Mouse (Mus musculus) adrenal gland, postnatal 25 days (tissue): Measurements from ENCODE around the gene Pip5k1c. TPM values are rescaled to one million over a fixed set of nuclear protein-coding genes. Genes with fewer than 3 reads are reported as not detected.

Experiments
- DNase-seq: peaks from one replicate; pipeline ENCODE4 v3.0.0; 2021; ENCODE audit warnings: mixed read lengths
- long read RNA-seq: library from polyadenylated mRNA; stranded (forward); transcript quantifications from one replicate; pipeline ENCODE4 v2.0.0, GENCODE M21; 2021
- total RNA-seq: library from RNA; stranded (reverse); gene quantifications from 2 replicates; pipeline ENCODE4 v1.2.3, GENCODE M21; 2021

Gene Pip5k1c
- 44.6 and 51.8 TPM in 2 replicates for total RNA-seq
- long read RNA-seq, full-length matches to known transcripts: 6 of 38 reads
- long read RNA-seq, partial matches to known transcripts: 22 of 38 reads
- long read RNA-seq, other reads (novel, unspliced or antisense): 10 of 38 reads

DNA sequence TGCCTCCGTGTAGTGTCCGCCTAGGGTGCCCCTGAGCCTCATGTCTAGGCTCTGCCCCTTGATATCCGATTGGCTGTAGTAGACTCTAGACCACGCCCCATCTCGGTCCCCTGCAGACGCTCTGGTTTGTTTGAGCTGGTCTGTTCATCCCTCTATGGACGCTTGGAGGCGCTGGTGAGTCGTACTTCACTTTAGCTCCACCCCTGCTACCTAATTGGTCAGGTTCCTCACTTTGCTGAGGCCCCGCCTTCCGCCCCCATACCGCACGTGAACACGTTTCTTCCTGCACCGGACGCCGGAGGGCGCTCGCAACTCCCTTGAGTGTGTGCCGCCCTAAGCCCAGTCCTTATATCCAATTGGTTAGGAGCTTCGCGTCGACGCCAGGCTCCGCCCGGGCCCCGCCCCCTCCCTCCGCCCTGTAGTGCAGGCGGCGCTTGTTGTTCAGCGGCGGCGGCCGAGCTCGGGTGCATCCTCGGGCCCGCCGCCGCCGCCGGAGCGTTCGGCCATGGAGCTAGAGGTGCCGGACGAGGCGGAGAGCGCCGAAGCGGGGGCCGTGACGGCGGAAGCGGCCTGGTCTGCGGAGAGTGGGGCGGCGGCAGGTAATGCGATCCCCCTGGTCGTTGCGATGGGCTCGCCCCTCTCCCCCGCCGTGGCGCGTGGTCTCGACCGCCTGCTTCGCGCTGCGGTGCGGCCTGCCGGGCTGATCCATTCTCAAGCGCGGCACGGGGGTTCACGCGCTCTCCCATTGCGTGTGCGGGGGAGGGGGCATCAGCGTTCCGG is at the start of gene Pip5k1c:
Gene Pip5k1c (plus strand): TSS at position 410 of the 780 bp plus-strand sequence.
- peak; percentile 97 for DNase-seq

DNA sequence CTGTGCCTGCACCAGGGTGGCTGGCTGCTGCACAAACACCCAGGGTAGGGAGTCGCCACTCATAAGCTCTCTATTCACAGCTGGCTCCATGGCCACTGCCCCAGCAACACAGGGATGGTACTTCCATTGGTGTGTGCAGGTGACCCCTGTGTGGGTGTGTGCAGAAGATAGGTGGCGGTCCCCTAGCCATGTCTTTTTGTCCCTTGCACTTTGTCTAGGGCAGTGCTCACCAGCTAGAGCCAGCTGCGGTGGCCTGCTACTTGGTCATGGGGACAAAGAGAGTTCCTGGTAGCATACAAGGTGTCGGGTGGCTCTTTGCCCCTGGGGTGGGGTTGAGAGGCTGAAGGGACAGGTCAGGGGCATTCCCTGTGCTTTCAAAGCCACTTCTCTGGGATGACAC is 48.6 kb upstream of the Pip5k1c start:
- DNase-seq: no peak

DNA sequence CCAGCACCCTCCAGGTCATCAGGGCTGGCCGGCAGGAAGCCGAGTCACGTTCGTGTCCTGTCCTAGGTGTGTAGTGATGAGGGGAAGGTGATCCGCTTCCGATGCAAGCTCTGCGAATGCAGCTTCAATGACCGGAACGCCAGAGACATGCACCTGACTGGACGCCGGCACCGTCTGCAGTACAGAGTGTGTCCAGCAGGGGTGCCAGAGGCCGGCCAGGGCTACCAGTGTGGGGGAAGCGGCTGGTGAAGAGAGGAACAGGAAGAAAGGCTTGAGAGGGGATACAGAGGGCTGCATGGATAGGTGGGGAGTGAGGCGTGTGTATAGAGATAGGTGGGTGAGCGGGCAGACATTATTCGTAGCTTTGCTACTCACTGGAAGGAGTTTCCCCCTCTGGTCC is 48.2 kb upstream of the Pip5k1c start:
- DNase-seq: peak; percentile 82

DNA sequence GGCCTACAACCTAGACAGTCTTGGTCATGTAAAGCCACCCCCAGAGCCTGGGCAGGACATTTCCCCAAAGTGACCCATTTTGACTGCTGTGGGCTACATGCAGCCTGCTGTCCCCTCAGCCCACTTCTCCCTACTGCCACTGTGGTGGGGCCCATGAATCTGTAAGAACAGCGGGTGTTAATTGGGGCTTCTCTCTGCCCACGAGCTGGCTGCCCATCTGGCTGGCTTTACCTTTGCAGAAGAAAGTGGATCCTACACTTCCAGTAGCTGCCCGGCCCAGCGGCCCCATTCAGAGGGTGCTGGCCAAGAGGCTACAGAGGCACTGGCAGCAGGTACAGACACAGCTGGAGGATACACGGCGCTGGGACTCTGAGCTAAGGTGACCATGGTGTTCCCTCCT is 47.6 kb upstream of the Pip5k1c start:
- no peak for DNase-seq

DNA sequence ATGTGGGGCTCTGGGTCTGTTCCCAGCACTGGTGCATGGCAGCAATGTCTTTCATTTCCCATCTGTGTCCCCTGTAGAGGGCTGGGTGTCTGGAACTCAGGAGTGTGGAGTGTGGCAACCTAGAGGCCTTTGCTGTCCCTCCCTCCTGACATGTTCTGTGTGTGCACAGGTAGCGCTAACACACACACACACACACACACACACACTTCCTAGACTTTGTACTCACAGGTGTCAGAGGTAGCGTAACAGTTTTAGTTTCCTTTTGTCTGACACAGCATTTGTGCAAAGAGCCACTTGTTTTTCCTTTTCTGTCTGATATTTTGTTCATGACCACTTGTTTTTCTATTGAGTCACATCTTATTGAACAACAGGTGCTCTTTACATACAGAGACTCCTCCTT is 45.0 kb upstream of the Pip5k1c start:
- no peak for DNase-seq

DNA sequence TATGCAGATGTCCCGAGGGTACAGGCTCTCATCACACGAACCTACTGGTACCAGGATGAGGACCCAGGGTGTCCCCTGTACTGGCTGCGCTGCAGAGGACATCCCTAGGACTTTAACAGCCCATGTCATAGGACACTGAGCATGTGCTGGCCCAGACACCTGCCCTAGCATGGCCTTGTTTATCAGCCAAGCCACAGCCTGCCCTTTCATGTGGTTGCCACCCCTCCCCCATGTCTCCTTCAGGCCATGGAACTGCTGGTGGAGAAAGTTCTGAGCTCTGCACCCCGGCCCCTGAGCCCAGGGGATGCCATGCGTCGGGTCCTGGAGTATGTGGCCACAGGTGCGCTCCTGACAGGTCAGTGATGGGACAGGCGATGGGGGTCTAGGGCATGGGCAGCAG is 43.3 kb upstream of the Pip5k1c start:
- no peak for DNase-seq

DNA sequence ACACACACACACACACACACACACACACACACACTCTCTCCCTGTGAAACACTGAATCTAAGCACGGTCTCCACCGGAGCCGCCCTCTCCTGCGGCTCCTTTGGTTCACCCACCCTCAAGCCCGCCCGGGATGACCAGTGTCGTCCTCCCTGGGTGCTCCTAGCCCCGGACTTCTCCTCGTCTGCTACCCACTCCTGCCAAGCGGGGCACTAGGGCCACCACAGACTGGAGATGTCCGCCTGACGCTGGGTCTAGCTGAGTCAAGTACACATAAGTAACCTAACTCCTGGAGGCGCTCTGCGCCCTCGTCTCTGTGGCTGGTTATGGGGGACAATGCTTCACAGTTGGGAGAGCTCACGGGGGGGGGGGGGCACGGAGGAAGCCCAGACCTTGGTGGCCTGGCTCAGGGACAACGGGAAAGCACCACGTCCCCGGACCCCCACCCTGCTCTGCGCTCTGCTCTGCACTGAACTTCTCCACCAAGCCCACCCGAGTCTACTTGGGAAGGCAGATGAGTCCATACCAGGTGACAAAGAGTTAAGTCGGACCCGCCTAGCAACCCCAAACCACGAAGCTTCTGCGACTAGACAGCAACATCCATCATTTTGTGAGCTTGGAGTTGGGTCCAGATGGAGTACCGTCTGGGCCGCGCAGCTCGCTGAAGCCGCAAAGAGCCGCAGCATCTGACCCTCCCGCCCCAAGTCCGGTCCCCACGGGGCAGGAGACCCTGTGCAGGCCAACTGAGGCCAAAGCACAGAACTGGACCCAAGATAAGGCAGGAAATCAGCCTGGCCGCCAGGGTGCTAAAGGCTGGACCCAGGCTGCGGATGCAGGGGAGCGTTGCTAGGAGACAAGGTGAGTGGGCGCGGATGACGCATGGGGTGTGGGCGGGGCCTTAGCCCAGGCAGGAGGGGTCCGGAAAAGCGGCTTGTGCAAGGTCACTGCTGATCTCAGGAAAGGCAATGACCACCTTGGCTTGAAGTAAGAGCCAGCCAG is 40.0 kb upstream of the Pip5k1c start, which contains the start of gene Matk:
Gene Matk (plus strand): TSS at position 512 of the 996 bp plus-strand sequence.
- peak; percentile 57 for DNase-seq

DNA sequence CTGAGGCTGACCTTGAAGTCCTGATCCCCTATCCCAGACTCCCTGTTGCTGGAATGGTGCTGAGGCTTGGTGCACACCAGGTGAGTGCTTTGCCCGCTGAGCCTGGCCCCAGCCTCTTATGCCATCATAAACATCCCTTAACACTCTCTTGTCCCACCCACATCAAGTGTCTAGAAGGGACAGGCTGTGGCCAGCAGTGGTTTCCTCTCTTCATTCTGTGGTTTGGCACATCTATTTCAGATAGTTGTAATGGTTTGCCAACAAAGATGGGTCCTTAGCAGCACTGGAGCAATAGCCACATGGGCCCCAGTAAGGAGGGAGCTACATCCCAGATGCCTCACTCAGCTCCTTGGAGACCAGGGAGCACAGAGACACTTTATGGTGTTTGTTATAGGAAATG is 37.9 kb upstream of the Pip5k1c start:
- DNase-seq: no peak

DNA sequence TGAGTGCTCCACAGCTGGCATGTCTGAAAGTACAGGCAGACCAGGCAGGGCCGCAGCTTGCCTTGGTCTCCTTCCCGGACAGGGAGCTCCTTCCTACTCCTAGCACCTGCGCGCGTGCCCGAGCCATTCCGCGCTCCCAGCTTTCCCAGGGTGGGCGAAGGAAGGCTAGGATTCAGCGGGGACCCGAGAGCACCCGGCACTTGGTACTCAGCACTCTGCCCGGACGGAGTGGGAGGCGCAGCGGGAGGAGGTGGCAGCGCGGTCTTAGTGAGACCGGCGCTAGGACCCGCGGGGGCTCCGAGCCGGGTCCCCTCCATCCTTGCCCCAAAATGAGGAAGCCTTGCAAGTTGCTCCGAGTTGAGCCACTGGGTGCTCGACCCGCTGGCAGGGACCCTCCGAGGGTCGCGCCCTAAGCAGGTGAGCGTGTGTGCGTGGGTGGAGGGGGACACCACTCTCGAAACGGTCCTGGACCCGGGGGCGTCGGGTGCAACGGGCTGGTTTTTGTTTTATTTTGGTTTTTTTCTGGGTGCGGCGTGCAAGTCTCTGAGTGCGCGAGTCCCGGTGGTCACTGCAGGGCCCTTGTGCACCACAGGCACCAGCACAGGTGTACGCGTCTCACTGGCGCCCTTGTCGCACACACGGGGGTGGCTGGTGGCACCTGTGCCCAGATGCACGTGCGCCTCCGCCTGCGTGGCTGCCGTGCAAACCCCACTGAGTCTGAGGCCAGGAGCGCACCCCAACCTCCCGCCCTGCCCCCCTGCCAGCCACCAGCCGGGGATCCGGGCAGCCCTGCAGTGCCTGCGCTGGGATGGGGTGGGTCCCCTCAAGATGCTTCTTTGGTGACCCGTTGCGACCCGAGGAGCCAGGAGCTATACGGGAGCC is 35.4 kb upstream of the Pip5k1c start:
- no peak for DNase-seq

DNA sequence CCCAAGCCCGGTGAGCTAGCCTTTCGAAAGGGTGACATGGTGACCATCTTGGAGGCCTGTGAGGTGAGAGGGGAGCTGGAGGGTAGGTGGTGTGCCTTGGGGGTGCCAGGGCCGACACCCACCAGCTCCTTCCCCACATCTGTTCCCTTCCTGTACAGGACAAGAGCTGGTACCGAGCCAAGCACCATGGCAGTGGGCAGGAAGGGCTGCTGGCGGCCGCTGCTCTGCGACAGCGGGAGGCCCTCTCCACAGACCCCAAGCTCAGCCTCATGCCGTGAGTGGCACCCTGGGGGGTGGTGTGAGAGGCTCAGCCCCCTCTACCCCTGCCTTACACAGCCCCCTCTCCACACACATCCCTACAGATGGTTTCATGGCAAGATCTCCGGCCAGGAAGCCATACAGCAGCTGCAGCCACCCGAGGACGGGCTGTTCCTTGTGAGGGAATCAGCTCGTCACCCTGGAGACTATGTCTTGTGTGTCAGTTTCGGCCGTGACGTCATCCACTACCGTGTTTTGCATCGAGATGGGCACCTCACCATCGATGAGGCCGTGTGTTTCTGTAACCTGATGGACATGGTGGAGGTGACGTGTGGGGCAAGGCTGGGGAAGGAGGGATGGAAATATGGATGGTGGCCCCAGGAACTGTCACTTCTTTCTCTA is 33.4 kb upstream of the Pip5k1c start:
- DNase-seq: no peak

DNA sequence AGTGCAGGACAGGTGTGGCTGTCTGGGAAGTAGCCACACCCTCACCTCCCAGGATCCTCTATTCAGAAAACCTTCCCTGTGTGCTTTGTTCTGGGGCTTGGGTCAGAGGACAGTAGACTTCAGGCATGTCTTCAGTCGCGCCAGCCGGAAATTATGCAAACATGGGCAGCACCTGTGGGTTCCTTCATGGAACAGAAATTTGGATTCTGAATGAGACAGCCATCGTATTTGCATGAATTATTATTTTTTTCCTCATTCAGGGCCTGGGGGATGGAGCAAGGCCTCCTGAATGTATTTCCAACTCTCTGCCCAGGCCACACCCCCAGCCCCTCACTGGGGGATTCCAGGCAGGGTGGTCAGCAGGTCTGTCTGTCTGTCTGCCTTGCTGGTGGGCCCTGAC is 31.7 kb upstream of the Pip5k1c start:
- DNase-seq: no peak

DNA sequence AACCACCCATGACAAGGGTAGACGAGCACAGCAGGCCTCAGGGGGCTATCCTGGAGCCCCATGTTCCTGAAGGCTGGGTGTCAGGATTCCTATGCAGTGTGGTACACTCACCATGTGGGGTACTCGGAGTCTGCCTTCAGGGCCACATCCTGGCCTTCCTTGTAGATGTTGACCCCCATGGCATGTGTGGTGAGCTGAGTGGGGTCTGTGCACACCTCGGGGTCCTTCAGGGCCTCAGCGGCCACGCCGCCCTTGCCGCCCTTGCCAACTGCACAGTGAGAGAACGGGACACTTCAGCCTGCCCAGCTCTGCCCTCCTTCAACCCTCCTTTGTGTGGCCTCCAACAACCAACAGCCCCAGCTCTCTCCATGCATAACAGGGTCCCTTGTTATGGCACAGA is 27.2 kb upstream of the Pip5k1c start:
- DNase-seq: no peak

DNA sequence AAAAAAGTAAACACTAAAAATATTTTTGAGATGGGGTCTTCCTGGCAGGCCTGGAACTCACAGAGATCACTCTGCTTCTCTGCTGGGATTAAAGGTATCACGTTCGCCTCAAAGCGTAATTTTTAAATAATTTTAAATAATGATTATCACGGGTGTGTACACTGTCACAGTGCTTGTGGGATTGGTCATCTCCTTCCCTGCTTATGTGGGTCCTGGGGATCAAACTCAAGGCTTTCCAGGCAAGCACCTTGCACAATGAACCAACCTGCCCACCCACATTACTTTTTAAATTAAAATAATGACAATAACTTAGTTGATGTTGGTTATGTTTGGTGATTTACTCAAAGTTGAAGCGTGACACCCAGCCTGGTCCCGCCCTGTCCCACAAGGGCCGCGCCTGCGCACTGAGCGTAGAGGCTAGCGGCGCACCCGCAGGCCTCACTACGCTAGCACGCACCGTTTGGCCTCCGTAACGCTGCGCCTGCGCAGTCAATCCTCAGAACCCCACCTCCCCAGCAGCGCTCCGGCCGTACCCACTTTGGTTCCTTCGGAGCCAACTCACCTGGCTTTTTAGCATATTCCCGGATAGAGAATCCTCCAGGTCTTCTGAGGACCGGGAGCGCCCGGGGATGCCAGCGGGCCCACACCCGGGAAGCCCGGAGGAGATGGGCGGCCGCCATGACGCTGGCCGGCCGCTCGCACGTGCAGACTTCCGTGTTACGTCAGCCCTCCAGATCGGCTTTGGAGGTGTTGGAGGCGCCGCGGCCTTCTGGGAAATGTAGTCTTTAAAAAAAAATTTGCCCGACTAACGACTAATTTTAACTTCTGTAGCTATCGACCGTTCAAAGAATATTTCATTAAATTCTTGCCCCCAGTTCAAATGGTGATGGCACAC is 26.3 kb upstream of the Pip5k1c start, which contains the start of the genes Mrpl54 and Apba3:
Gene Mrpl54 (minus strand): TSS at position 724 of the 895 bp plus-strand sequence.
Gene Apba3 (plus strand): TSS at position 750 of the 895 bp plus-strand sequence.
- DNase-seq: peak; percentile 98

DNA sequence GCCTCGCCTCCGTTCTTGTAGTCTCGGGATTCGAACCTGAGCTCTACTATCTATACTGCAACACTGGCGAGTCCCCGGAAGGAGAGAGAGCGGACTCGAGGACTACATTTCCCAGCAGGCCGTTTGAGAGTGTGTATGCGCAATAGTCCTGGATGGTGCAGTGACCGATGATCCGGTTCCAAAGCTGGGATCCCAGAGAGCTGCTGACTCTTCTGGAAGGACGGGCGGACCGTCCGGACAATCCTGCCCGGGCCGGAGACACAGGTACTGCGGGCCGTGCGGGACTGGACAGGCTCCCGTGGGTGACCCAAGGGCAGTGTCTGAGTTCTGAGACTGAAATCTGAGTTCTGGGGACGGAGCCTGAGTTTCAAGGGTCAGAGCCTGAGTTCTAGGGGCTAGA is 24.7 kb upstream of the Pip5k1c start:
- peak; percentile 78 for DNase-seq

DNA sequence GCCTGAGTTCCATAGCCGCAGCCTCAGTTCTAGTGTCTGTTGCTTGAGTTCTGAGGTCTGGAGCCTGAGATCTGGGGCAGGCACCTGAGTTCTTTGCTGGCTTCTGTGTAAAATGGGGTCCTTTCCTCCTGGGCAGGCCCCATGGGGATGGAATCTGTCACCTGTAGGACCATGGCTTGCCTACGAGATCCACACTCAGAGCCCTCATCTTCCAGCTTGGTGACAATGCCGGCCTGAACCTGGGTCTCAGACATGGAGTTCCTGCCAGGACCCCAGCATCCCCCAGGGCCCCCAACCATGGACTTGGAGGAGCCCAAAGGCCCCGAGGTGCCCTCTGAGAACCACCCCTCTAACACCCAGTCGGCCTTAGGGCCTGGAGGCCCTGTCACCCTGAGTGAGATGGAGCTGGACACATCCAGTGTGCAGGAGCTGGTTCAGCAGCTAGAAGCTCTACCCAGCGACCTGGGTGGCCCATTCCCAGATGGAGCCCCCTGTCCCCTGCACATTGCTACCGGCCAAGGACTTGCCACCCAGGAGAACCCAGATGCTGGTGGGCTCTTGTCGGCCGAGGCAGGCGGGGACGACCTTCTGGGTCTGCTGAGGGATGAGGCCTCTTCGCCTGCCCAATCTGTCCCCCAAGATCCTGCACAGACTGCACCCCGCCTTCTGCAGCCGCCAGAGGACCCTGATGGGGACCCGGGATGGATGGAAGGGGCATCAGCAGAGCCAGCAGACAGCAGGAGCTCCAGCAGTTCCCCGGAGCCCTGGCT is 23.9 kb upstream of the Pip5k1c start:
- DNase-seq: no peak

DNA sequence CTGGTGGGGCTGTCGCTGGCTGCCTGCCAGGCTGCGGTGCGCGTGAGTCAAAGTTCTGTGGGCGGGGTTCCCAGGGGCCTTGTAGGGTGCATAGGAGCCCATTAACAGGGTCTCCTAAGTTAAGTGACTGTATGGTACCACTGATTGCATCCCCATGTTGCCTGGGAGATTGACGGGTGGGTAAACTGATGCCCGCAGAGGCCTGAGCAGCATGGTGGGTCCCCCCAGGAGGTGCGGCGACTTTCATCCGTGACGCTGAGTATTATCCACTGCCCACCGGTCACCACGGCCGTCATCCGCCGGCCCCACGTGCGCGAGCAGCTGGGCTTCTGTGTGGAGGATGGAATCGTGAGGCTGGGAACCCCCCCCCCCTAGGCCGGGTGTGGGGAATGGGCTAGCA is 20.4 kb upstream of the Pip5k1c start:
- no peak for DNase-seq

DNA sequence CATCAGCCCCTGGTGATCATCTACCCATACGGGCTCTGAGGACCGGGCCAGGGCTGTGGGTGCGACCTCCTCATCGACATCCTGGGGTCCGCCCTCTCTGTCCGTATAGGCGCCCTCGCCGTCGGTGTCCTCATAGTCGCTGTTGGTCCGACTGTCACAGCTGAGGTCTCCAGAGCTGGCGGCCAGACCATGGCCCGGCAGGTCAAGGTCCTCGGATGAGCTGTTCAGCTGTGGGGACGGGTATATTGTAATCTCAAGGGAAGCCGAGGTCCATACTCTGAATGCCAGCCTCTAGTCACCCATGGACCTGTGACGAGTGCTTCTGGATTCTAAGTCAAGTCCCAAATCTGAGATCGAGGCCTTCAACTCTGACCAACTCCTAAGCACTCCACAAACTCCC is 18.9 kb upstream of the Pip5k1c start:
- no peak for DNase-seq

DNA sequence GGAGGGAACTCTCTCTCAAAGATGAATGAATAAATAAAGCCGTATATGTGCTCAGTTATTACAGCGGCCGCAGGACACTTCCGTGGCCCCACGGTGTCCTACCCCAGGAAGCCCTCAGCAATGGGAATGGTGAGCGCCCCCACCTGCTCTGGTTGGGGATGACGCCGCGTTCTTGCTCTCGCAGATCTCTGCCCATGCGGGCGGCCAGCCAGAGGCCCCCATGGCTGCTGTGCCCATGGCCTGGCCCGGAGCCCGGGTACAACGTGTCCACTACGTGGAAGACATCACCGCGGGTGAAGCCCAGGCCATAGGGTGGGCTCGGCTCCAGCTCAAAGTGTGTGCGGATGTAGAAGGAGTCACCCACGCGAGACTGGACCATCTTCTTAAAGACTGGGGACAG is 15.1 kb upstream of the Pip5k1c start:
- no peak for DNase-seq

DNA sequence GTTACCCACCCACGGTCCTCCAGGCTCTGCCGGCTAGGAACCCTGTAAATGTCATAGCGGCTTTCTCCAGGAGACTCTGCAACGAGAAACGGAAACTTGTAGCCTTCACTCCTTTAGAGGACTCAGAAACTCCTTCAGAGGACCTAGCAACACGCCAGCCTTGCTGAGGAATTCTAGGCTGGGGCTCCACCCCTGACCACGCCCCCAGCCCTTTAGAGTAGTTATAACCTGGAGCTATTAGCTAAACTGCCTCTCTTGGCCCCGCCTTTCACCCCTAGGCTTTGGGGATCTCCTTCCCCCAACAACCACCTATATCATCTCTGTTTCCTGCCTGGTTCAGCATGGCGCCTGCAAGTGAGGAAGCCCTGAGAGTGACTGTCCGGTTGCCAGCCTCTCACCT is 13.3 kb upstream of the Pip5k1c start:
- DNase-seq: no peak
